Mouse (Mus musculus): Measurements from ENCODE around the gene Hnrnpa1.
"Not testable (repeated sequence)": the region's sequence is repeated elsewhere in the genome, so short reads cannot be mapped to it uniquely, and the experiment has no call there.

DNA sequence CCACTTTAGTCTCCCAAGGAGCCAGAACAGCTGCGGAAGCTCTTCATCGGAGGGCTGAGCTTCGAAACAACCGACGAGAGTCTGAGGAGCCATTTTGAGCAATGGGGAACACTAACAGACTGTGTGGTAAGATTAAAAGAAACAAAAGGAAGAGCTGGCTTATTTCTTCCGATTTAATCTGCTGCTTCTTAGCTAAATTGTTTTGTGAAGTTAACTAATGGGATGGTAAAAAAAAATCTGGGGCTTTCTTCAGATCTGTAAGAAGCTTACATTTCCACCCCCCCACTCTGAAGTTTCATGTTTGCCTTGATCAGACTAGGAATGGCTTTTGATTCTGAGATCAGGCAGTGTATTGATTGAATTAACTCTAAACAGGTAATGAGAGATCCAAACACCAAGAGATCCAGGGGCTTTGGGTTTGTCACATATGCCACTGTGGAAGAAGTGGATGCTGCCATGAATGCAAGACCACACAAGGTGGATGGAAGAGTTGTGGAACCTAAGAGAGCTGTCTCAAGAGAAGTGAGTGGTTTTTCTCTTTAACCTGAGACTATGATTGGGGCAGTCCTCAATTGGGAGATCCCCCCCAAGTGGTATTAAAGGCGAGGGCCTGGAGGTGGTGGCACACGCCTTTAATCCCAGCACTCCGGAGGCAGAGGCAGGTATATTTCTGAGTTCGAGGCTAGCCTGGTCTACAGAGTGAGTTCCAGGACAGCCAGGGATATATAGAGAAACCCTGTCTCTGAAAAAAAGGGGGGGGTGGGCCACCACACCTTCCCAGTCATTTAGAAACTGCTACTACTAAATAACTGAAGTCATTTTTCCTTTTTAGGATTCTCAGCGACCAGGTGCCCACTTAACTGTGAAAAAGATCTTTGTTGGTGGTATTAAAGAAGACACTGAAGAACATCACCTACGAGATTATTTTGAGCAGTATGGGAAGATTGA is 1.1 kb downstream of the Hnrnpa1 start:
- TF ChIP-seq POLR2A (IDR thresholded peaks at IDR 0.05; ENCODE audit: control insufficient read depth, low read depth, low read length); CTCF (IDR thresholded peaks at IDR 0.05; ENCODE audit: control insufficient read depth, insufficient read depth, insufficient replicate concordance, low read depth, low read length): not testable (repeated sequence)

Measured in testis, adult 2 months (tissue).